Mouse (Mus musculus): ENCODE results near the gene Fitm1.

GRCm38 (mm10) chr14:55613346-55613745 is 37.9 kb downstream of the Fitm1 start:
- TF ChIP-seq CTCF (IDR thresholded peaks at IDR 0.05; ENCODE audit: extremely low read depth, insufficient read depth, low read length) (no peak), POLR2A (IDR thresholded peaks at IDR 0.05; ENCODE audit: extremely low read depth, insufficient read depth, low read length) (no peak)
